Mouse (Mus musculus): ENCODE results near the gene Fam207a.

GRCm38 (mm10) chr10:77531026-77532019 lies 15.7 kb upstream of the Fam207a start:
- TF ChIP-seq CTCF (IDR thresholded peaks at IDR 0.05; ENCODE audit: insufficient read depth, low read depth, low read length) (no peak), POLR2A (IDR thresholded peaks at IDR 0.05; ENCODE audit: insufficient read depth, low read depth, low read length) (no peak)

Data from olfactory bulb, adult 2 months (tissue).